Mouse (Mus musculus) granulocyte monocyte progenitor cell, adult 5-6 weeks (primary cell): ENCODE measurements around the gene Ptprj. TPM values are rescaled to one million over a fixed set of nuclear protein-coding genes. Genes with fewer than 3 reads are reported as not detected.
A peak's percentile ranks its signal among the peaks of the same experiment; 100 is the strongest.

Experiments used
- ATAC-seq: replicated peaks from 2 replicates; pipeline ENCODE4 v1.8.0; 2016; ENCODE audit warnings: mild to moderate bottlenecking, moderate TSS enrichment, inconsistent platforms; ENCODE audit not compliant: poor library complexity, severe bottlenecking
- total RNA-seq, 2 experiments: library from RNA; stranded (forward) in 1 of 2; stranded (reverse) in 1 of 2; fragments of 200-712, 200-1000 nt in 1 of 2; fragments of >200 nt in 1 of 2; fragmentation: Nextera tagmentation in 1 of 2; gene quantifications; 2 replicates each; pipeline ENCODE4 v1.2.3; 2014 to 2017

Gene Ptprj
- total RNA-seq, 2 experiments from 2014 or later = 15.0 to 15.9 TPM

DNA sequence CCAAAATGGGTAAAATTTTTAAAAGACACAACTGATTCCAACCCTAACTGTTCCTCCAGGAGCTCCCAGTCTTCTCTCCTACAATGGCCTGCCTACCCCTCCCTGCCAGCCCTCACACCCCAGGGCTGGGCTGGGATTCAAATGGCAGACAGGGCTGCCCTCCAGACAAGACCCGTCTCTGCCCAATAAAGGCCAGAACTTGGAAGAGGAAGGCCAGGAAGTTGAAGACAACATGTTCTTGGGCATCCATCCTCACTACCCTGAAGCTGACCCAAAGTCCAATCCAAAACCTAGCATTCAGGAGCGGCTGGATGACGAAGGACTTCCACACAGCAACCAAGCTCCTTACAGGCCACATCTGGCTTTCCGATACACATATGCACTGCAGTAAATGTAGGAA is 90.6 kb downstream of the Ptprj start:
- no peak for ATAC-seq

GRCm38 (mm10) chr2:90488690-90489590 is 91.5 kb downstream of the Ptprj start:
- peak; percentile 43 for ATAC-seq

DNA sequence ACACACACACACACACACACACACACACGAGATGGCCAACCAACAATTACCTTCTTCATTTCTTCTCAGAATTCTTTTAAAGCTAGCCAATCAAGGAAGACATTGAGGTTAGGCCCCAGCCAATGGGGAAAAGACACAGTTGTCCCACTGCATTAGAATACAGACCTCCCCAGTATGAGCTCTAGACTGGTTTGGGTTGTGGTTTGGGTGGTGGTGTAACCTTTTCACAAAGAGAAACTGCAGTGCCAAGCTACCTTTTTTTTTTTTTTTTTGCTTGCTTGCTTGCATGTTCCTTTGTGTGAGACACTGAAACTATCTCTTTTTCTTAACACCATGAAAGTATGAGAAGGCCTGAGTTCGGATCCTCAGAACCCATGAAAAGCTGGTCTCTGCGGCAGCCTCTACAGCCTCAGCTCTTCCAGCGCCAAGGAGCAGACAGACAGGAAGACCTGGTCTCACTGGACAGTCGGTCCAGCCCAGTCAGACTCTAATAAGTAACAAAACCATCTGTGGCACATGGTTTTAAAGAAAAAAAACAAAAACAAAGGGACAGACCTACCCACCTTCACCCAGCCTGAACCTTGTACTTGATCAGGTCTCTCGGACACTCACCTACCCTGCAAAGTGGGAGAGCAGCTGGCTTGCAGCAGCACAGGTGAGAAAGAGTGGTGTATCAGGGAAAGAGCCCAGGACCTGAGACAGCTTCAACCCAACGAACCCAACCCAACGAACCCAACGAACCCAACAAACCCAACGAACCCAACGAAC is 92.8 kb downstream of the Ptprj start:
- peak; percentile 72 for ATAC-seq

GRCm38 (mm10) chr2:90486226-90486755 is 94.2 kb downstream of the Ptprj start:
- peak; percentile 23; the same call in 1 of the 2 replicates for ATAC-seq

DNA sequence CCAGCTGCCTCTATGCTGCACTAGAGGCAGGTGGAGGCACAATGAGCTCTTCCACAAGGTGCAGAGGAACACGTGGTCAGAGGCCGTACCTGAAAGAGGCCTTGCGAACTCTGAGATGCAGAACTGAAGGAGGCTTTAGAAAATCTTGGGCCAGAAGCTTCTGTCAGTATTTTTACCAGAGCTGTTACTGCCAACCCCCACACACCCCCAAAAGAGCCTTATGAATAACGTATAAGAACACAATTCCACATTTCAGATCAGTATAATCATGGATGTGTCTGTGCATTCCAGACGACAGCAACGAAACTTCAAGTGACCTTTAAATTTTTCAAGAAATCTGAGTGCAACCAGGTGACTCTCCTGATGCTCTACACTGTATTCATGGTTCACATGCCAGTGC is 98.9 kb downstream of the Ptprj start:
- no peak for ATAC-seq

DNA sequence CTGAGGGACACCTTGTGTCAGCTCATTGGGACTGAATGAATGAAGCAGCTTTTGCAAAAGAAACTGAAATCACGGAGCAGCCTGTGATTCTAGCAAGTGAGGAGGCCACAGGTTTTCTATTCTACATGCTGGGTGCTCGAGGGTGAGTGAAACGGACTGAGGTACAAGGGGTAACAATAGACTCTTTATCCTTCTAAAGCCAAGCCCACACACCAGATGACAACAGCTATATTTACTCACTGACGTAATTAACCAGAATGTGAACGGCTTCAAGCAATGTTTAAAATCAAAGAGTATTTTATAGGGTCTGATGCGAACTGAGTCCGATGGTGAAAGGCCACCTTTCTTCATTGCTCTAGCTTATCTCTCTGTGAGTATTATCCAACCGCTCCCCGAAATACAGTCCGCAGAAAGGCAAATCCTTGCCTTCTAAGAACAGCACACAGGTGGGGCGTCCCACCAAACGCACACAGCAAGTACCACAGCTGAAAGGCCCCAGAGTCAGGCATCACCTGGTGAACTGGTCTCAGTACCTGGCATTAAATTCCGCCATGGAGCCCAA is 99.6 kb downstream of the Ptprj start:
- ATAC-seq = no peak

GRCm38 (mm10) chr2:90478531-90478930 is 101.9 kb downstream of the Ptprj start:
- ATAC-seq = peak; percentile 35

DNA sequence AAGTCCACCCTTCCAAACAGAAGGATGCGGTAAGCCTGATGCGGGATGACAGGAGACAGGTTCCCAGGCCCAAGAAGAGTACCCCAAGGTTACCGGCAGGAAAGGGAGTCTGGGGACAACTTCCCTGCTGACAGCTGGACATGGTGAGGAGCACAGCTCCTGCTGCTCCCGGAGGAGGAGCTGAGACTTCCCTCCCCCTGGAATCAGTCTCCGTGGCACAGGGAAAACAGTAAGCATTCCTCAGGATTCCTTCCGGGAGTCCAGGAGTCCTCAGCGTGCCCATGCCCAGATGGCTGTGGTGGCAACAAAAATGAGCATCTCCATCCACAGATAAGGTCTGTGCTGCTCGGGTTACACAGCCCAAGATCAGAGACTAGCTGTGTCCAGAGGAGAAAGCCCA is 102.8 kb downstream of the Ptprj start:
- ATAC-seq = no peak

DNA sequence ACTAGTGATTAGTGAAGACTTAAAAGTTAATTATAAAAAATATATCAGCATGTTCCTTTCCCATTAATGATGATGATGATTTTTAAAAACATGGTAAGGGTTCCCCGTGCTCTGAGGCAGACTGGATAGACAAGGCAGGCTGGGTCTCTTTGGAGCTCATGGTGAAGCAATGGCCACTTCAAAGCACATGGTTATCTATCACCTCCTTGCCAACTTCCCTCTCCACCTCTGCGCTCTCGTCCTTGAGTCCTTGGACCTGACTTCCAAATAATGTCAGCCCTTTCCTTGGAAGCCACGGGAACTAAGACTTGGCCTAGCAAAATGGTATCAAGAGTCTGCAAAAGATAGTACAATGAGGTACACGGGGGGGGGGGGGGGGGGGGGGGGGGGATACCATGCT is 103.7 kb downstream of the Ptprj start:
- no peak for ATAC-seq

GRCm38 (mm10) chr2:90476319-90476718 is 104.1 kb downstream of the Ptprj start:
- ATAC-seq = no peak

DNA sequence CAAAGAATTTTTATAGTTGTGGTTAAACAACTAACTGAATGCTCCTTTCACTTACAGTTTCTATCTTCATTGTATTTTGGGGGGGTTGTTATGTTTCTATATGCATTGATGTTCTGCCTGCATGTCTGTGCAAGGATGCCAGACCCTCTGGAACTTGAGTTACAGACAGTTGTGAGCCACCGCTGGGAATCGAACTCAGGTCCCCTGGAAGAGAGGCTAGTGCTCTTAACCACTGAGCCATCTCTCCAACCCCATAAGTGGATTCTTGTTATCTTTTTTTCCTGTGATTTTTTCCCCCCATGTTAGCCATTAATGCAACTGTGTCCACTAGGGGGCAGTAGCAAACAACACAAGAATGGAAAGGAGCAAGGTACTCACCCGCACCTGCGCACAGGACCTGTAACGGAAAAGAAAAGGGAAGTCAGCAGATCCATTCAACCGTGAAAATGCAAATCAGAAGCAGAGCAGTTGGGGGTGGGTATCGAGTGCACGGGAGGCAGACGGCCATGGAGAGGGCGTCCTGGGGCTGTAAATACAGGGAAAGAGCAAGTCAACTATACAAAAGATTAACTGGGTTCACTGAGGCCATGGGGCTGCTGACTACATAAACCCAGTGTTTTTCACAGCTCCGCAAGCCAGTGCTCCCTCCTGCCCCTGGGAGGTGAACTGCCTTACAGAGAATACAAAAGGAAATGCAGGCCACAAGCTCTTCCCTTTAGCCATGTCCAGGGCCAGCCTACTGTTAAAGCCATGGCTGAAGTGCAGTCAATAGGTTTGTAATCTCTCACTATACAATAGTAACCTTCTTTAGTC is 105.6 kb downstream of the Ptprj start:
- ATAC-seq = peak; percentile 71

- no peak for ATAC-seq
Observed at GRCm38 (mm10) chr2:90472701-90473100, 107.7 kb downstream of the Ptprj start.

- no peak for ATAC-seq
Observed at GRCm38 (mm10) chr2:90470122-90470521, 110.3 kb downstream of the Ptprj start.

DNA sequence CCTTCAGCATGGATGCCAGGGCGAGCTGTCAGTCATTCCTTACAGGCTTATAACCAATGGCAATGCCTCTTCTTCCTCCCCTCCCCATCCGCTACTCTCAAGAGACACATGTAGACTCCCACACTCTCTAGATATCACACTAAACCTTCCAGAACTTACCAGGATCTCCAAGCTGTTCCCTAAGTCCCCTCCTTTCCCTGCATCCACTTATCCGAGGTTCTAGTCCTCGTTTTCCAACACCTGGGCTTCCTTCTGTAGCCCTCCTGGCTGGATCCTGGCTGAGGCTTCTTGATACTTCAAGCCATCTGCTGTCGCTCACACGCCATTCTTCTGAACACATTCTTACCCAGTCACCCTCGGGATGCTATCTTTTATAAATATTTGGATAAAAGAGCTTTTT is 114.0 kb downstream of the Ptprj start:
- ATAC-seq = no peak

DNA sequence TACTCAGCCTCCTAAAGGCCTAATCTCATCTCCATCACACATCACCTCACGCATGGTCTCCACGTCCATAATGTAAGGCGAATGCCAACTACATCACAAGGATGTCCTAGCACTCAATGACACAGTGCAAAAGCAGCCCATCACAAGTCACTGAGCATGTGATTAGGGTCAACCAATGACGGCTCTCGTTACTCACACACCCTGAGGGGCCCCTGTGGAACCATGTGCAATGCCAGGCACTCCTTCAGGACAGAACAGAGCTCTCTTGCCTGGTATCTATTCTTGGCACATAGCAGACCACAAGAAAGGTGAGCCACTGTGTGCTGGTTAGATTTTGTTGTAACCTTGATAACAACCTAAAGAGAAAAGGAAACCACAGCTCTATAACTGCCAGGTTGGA is 116.7 kb downstream of the Ptprj start:
- no peak for ATAC-seq

- ATAC-seq = no peak
Observed at GRCm38 (mm10) chr2:90462252-90462651, 118.2 kb downstream of the Ptprj start.

GRCm38 (mm10) chr2:90457946-90458345 is 122.5 kb downstream of the Ptprj start:
- no peak for ATAC-seq

- no peak for ATAC-seq
Observed at GRCm38 (mm10) chr2:90452380-90452779, 128.1 kb downstream of the Ptprj start.

DNA sequence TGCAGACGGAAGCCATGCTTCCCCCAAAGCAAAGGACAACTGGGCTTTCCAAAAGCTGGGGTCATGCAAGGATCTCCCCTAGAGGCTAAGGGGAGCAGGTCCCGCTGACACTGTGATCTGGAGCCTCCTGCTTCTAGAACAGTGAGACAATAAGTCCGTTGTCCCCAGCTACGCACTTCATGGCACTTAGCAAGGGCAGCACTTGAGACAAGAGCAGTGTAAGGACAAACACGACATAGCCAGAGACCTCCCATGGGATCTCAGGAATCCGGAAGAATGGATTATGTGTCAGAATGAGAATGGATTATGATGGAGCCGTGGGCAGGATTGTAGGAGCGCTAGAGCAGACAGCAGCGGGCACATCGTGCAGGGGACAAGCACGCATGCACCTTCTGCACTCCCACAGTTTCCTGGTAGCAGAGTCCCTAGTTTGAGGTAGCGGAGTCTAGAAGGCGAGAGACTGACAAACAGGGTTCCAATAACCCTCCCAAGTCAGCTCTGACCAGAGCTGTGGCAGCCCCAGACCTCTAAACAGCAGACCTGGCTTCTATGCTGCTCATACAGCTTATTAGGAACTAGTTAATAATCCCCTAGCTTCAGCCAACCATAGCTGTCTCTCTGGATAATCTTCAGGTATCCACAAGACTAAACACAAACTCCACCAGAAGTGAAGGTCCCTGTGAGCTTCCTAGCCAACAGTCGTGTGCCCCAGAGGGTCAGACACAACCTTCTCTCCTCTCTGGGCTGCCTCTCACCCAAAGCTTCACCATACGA is 131.3 kb downstream of the Ptprj start:
- no peak for ATAC-seq
